Mouse (Mus musculus): ENCODE measurements around the gene Sf3b1. TPM values are rescaled to one million over a fixed set of nuclear protein-coding genes. Genes with fewer than 3 reads are reported as not detected.
"Not testable (repeated sequence)": the region's sequence is repeated elsewhere in the genome, so short reads cannot be mapped to it uniquely, and the experiment has no call there.

Sf3b1 gene
- total RNA-seq, 2 experiments from 2014 or later, result 36.4 to 49.3 TPM

- DNase-seq, result not testable (repeated sequence)
Measured at GRCm38 (mm10) chr1:54956995-54957394, 70.3 kb downstream of the Sf3b1 start.

- DNase-seq, result no peak
Measured at GRCm38 (mm10) chr1:54954856-54955255, 72.4 kb downstream of the Sf3b1 start.

GRCm38 (mm10) chr1:54944648-54945047, 82.6 kb downstream of the Sf3b1 start:
- DNase-seq, result no peak

GRCm38 (mm10) chr1:54935466-54935865, 91.8 kb downstream of the Sf3b1 start:
- DNase-seq, result no peak

Other genes with a start within 250 kb of the Sf3b1 start
- 1 to 10 TPM; 5.3 to 5.5 TPM for gene Ankrd44, start 101.1 kb downstream of the Sf3b1 start, total RNA-seq (2021)
- gene Coq10b, start 25.3 kb upstream of the Sf3b1 start, total RNA-seq (2021), result 10 to 100 TPM in 1 of 2 experiments, 1 to 10 TPM in 1; 7.7 to 22.8 TPM
- 10 to 100 TPM; 83.7 to 88.8 TPM for gene Hspe1, start 60.7 kb upstream of the Sf3b1 start, total RNA-seq (2021)
- 100 to 1,000 TPM; 162 to 179 TPM for gene Hspd1, start 60.8 kb upstream of the Sf3b1 start, total RNA-seq (2021)
- gene Mob4, start 103.8 kb upstream of the Sf3b1 start, total RNA-seq (2021), result 10 to 100 TPM; 34.1 to 38.5 TPM
- 1 to 10 TPM; 4.7 to 5.1 TPM for gene Rftn2, start 199.3 kb upstream of the Sf3b1 start, total RNA-seq (2021)
- 1 to 10 TPM; 2.7 to 2.8 TPM for gene Mars2, start 209.7 kb upstream of the Sf3b1 start, total RNA-seq (2021)

Measured in gastrocnemius, postnatal 25 days (tissue).